Mouse (Mus musculus) gastrocnemius, postnatal 10 days (tissue): ENCODE measurements around the gene Pfkl. TPM values are rescaled to one million over a fixed set of nuclear protein-coding genes. Genes with fewer than 3 reads are reported as not detected.
"Not testable (repeated sequence)": the region's sequence is repeated elsewhere in the genome, so short reads cannot be mapped to it uniquely, and the experiment has no call there.

ENCODE experiments used
- DNase-seq: peaks from one replicate; pipeline ENCODE4 v3.0.0; 2021; ENCODE audit warnings: mixed read lengths
- long read RNA-seq, 2 experiments: library from polyadenylated mRNA; stranded (forward); transcript quantifications; one replicate each; pipeline ENCODE4 v2.0.0; 2021
- total RNA-seq, 2 experiments: library from RNA; stranded (reverse); gene quantifications; 2 replicates each; pipeline ENCODE4 v1.2.3; 2021

Pfkl gene
- total RNA-seq = 10 to 100 TPM in 1 of 2 experiments, 1 to 10 TPM in 1; 9.7 to 12.2 TPM
- long read RNA-seq, experiment 1, transcript Pfkl-201 (22 exons, 3,730 nt) = major isoform, 40 of 41 reads
- long read RNA-seq, experiment 1, partial matches to known transcripts = 0 of 41 reads
- long read RNA-seq, experiment 1, other reads (novel, unspliced or antisense) = 1 of 41 reads
- long read RNA-seq, experiment 2, transcript Pfkl-201 (22 exons, 3,730 nt) = major isoform, 36 of 39 reads
- long read RNA-seq, experiment 2, partial matches to known transcripts = 2 of 39 reads
- long read RNA-seq, experiment 2, other reads (novel, unspliced or antisense) = 1 of 39 reads

DNA sequence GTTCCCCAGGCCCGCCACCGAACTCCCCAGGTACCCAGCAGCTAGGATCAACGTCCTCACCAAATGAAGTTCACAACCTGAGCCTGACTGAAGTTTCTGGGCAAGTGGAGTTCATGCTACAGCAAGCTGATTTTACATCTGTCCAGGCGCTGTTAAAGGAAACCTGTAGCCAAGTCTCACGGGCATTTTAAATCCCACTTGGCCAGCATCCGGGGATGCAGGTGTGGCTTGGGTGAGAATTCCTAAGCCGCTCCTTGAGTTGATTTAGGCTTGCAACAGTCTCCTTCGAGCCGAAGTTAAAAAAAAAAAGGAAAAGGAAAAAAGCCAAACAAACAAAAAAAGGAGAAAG is at the start of gene Pfkl:
Gene Pfkl (minus strand): TSS at position 139 of the 349 bp plus-strand sequence.
- no peak for DNase-seq

DNA sequence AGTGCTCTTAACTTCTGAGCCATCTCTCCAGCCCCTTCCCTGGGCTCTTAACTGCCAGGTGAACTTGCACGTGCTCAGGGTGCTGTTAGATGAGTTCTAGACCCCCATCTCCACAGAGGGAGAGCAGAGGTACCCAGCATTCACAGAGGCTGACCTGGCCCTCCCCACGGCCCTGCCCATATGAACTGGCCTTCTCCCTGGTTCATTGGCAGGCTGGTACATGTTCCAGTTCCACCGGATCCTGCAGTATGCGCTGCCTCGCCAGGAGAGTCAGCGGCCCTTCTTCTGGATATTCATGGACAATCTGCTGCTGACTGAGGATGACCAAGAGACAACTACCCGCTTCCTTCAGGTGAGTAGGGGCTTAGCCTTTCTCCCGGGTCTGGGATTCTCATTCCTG is 47.2 kb upstream of the Pfkl start:
- no peak for DNase-seq

DNA sequence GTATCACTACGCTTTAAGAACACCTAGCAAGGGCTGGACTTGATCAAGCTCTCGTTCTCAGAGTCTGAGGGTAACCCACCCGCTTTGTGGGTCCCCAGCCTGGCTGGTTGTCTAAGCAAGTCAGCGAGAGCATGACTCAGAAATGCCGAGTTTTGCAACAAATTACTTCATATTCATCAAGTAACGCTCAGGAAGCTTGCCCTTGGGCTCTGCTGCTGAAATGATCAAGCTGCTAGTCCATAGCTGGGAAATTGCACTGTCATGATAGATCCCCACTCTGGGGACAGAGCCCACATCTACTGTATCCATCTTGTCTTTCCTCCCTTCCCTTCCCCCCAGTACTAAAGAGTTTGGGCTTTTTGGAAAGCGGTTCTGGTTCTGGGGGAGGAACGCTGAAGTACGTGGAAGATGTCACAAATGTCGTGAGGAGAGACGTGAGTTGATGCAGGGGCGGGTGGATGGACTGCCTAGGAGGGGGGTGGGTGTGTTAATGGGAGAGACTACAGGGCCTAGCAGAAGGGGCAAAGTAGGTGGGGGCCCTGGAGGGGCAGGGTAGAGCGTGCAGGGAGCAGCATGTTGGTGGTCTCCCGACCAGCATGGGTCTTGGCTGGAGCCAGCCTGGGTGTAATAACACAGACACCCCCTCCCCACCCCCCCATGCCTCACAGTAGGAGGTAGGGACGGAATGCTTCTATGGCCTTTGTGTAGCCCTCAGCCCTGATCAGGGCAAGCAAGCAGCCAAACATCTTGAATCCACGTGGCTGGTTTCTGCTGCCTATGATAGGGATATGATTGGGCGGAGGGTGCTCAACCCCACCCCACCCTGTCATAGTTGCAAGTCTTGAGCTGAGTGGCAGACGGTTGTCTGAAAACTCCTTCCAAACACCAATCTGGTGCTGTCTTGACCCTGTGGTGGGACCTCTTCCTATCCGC is 45.0 kb upstream of the Pfkl start:
- no peak for DNase-seq

DNA sequence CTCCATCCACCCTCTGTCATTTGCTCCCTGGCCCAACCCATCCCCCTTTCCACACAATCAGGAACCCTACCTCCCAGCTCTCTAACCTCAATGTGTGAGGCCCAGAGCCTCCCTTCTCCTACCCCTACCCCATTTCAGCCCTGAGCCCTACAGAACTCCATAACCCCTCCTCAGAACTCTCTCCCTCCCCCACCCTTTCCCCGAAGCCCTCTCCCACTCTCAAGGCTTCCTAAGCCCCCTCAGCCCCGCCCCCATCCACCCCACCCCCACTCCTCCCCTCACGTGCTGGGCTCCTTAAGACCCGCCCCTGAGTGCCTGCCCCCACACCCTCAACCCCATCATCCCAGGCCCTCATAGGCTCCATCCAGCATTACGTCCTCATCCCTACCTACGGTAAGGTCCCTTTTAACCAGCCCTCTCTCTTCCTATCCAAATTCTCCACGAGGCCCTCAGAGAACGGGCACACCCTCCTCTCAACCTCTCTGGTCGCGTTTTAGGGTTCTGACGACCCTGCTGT is 39.7 kb upstream of the Pfkl start:
- no peak for DNase-seq

DNA sequence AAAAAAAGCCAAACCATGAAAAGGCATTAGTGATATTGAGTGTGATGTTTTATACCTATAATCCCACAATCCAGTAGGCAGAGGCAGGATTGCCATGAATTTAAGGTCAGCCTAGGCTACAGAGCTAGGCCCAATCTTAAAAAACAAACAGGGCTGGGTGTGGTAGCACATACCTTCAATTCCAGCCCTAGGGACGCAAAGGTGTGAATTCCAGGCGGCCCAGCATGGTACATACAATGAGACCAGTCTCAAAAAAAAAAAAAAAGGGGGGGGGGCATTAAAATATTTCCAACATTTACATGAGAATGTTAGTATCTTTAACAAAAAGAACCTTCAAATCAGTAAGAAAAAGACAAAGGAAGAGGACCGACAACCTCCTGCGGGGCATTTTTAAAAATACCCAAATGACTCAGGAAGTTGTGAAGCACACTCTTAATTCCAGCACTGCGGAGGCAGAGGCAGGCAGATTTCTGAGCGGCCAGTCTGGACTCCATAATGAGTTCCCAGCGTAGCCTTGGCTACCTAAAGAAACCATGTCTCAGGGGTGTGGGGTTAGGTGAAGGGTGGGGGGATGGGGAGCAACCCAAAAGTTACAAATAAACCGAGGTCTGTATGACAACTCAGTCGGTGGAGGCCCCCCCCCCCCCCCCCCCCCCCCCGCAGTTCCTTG is 38.3 kb upstream of the Pfkl start:
- DNase-seq = no peak

DNA sequence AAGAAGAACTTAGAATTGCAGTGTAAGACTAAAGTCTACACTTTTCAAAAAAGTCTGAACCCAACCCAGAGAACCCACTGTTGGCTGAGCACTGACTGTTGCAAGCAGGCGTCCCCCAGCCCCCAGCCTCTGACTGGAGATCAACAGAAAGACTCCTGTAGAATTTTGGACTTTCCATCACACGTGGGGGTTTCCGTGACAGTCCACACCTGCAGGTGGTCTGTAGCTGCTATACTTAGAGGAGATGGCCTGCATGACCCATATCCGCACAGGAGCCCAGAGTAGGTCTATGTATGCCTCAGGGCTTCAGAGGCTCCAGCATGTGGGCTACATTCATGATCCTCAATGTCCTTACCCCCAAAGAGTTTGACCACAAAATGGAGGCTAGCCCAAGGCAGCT is 36.5 kb upstream of the Pfkl start:
- DNase-seq = no peak

DNA sequence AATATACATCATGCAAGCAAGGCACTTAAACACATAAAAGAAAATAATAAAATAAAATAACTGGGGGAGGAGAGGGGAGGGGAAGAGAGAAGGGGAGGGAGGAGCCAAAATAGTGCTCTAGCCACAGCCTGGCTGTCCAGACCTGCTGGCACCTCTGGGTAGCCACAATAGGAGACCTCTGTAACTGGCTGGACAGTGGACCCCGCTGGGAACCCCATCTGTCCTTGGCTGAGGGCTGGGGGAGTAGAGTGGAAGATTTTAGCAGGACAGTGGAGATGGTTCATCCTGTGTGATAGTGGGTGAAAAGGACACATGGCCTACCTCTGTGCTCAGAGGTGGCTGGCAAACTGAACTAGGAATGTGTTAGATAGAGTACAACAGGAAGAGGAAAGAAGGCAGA is 34.6 kb upstream of the Pfkl start:
- no peak for DNase-seq

DNA sequence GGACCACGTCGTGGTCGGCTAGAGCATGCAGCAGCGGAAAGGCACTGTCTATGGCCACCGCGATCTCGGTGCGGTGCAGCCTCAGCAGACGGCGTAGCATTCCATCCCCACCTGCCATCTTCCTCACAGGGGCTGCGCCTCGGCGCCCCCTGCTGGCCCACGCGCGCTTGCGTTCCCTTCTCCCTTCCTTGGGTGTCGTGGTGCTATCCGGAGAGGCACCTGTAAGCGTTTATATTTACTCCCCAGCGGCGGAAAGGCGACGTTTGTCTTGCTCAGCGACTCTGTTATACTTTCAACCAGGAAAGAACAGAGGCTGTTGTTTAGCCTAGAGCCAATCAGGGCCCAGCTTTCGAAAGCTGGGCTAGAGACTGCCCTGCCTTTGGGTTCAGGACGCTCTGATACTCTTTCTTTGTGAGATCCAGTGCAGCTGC is 33.5 kb upstream of the Pfkl start, which contains the start of gene Aire:
Gene Aire (minus strand): TSS at position 205 of the 431 bp plus-strand sequence.
- DNase-seq = peak; percentile 60

DNA sequence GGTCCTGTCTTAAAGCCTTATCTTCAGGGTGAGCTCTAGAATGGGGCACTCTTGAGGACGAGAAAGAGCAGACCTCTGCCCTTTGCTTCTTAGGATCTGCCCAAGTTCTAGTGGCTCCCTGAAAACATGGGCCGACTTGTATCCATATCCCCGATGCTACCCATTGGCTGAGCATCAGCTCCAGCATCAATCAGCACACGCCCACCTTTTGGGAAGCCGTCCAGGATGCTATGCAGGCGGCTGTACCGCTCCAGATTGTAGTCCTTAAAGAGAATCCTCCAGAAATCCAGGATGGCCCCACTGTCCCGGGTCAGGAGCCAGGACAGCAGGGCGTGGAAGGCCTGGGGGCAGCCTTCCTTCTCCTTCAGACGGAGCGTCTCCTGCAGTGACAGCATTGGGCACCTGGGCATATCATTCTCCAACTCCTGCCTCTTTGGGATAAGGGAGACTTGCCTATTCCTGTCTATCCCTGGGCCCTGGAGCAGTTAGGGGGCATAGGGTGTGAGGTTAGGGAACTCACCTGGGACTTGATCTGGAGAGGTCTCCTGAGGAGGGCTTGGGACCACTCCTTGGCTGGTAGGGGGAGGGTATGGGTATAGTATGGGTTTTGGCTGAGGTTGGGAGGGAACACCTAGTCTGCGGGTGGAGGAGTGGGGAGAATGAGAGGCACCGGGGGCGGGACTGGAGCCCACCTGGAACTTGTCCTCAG is 33.0 kb upstream of the Pfkl start:
- DNase-seq = no peak

DNA sequence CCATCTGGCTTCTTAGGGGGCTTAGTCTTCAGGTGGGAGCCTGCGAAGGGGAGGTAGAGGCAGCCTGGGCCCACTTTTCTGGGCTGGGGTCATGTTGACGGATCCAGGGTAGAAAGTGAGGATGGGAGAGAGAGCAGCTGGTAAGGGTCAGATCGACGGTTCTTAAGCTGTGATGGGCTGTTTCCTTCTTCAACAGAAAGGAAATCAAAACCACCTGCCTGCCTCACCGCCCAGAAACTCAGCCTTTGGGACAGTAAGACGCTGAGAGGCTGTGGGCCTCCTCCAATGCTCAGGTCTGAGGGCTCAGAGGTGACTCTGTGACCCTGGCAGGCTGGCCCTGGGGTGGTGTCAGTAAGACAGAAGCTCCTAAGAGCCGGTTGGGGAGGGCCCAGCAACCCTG is 32.2 kb upstream of the Pfkl start:
- DNase-seq = no peak

DNA sequence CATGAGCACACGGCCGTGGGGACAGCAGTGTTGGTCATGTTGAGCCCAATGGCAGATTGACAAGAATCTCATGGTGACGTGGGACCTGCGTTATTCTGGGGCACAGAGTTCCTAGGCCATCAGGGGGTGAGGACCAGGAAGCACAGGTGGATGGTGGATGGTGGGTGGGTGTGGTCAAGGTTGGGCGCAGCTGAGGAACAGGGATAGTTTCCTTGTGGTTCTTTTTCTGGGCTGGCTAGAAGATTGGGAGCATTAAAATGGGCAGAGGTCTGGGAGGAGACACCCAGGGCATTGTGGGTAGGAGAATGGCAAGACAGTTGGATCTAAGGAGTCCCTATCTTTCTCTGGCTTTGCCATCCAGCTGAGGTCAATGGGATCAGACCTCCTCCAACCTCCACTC is 31.8 kb upstream of the Pfkl start, which contains the start of gene Dnmt3l:
Gene Dnmt3l (plus strand): TSS at position 301 of the 400 bp plus-strand sequence.
- no peak for DNase-seq

DNA sequence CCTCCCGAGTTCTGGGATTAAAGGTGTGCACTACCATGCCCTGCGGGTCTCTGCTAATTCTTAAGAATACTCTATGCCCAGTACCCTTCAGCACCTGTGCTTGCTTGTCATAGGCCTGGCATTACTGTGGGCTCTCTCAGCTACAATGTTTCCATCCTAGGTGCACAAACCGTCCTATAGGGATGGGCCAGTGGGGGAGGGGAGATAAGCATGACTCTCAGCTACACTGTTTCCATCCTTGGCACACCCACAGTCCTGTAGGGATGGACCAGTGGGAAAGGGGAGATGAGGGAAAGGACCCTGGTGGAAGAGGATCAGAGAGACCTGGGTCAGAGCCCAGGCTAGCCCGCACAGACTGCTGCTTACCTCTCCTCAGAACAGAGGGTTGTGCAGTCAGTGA is 27.3 kb upstream of the Pfkl start:
- no peak for DNase-seq

DNA sequence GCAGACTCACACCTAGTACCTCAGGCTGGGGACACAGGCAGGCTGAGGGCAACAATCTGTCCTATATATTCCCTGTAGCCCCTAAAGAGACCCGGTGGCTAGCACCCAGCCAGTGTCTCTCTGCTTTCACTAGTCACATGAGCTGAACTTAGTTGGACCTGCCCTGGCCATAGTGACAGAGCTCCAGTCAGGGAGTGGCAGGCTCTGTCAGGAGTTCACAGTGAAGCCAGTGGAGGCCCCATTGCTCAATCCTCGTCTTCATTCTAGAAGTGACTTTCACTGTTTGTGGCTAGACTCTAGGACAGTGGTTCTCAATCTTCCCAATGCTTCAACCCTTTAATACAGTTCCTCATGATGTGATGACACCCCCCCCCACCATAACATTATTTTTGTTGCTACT is 22.1 kb upstream of the Pfkl start:
- no peak for DNase-seq

DNA sequence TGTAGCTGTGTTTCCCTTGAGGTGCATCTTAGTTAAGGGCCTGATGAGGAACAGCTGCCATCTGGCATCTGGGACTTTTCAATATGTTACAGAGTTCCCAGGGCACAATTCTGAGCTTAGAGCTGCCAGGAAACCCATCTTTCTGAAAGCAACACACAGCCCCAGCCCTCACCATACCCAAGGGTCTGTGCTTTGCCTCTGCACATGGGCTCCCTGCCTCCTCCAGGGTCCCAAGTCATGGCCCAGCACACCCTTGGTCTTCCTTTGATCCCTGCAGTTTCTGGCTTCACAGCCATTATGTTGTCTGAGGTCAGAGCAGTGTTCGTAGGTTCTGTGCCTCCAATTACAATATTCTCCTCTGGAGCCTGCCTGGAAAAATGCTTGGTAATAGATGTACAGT is 19.2 kb upstream of the Pfkl start:
- DNase-seq = no peak

DNA sequence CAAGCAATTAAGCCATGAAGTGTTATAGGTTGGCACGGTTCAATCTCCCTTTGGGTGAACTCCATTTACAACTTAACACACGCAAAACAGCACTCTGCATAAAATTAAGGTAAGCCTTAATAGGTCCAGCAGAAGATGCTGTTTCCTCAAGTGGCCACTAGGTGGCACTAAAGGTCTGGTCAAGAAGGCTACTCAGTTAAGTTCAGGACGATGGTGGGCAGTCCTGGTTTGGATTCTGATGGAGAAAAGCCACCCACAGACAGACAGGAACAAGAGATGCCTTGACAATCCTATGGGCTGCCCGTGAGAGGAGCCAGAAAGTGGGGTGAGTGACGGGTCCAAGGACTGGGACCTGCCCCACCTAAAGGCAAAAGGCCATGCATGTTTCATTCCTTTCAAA is 18.2 kb upstream of the Pfkl start:
- peak; percentile 74 for DNase-seq

DNA sequence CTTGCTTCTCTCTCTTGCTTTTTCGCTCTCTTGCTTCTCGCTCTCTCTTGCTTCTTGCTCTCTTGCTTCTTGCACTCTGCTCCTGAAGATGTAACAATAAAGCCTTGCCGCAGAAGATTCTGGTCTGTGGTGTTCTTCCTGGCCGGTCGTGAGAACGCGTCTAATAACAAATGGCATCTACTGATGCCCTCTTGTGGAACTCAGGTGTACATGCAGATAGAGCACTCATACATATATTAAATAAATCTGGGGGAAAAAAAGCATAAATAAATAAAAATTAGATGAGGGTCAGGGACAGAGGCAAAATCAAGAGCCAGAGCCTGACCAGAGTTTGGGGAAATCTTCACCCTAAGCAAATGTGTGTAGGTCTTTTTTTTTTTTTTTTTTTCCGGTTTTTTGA is 15.6 kb upstream of the Pfkl start:
- not testable (repeated sequence) for DNase-seq

DNA sequence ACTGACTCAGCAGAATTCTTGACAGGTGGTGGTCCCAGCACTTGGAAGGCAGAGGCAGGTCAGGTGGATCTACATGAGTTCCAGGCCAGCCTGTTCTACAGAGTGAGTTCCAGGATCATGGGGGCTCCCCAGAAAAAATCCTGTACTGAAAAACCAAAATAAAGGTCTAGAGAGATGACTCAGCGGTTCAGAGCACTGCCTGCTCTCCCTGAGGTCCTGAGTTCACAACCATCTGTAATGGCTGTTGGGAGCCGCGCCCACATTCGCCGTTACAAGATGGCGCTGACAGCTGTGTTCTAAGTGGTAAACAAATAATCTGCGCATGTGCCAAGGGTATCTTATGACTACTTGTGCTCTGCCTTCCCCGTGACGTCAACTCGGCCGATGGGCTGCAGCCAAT is 10.1 kb upstream of the Pfkl start:
- DNase-seq = not testable (repeated sequence)

DNA sequence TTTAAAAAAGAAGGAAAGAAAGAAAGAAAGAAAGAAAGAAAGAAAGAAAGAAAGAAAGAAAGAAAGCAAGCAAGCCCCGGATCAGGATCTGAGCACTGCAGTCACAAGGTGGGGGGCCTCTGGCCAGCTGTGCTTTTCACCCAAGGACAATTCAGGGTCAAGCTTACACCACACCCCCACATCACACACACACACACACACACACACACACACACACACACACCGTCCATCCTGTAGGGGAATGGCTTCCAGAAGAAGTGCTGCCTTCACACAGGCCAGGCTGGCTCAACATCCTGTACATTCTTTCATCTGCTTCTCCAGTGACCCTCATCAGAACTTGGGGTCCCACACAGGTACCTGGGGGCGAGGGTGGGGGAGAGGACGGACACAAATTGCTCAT is 9.4 kb upstream of the Pfkl start:
- no peak for DNase-seq

DNA sequence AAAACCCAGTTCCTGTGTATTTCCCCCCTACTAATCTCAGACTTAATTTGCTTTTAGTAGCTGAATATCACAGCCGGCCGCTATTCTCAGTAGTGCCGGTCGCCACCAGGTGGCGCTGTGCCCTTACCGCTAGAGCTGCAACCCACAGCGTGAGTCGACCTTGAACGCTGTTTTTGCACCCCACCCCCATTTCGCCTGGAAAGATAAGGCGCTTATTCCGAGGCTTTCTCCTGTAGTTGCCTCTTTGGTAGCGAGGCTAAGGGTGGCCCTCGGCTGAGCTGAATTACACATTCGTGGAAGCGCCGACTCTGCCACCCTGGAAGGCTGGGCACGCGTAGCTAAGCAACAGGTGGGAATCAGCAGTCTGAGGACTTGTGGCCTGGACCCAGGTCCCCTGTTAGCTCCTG is 8.9 kb upstream of the Pfkl start:
- DNase-seq = peak; percentile 88

DNA sequence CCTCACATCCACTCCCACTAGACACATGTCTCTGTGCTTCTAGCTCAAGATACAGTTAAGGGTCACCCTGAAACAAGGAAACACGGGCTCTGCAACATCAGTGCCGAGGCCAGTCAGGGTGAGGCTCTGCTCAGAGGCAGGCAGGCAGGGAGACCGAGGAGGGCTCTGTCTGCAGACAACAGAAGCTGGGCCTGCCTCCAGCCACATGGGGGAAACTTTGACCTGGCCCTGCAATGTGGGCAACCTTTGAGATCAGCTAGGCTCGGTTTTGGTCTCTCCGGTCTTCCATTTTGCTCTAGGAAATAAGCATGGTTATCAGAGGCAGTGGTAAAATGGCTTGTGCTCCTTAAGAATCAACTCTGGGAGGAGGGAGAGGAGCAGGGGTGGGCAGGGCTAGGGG is 6.5 kb upstream of the Pfkl start:
- DNase-seq = no peak

DNA sequence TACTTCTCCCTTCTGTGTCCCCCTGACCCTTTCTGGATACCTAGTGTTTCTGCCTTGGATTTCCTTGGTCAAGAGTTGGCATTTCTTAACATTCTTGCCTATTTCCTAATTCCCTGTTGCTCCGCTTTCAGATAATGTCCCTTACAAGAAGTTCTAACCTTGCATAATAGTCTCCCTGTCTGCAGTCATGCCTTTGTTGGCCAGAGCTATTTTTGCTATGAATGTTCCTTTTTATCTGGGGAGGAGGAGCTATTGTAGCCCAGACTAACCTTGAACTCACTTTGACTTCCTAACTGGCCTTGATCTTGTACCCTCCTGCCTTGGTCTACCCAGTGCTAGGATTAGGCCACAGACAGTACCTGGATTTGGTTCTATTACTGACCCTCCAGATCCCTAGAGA is 5.6 kb upstream of the Pfkl start:
- DNase-seq = no peak
